Mouse (Mus musculus): ENCODE results near the gene Fbp2.

Fbp2 gene

DNA sequence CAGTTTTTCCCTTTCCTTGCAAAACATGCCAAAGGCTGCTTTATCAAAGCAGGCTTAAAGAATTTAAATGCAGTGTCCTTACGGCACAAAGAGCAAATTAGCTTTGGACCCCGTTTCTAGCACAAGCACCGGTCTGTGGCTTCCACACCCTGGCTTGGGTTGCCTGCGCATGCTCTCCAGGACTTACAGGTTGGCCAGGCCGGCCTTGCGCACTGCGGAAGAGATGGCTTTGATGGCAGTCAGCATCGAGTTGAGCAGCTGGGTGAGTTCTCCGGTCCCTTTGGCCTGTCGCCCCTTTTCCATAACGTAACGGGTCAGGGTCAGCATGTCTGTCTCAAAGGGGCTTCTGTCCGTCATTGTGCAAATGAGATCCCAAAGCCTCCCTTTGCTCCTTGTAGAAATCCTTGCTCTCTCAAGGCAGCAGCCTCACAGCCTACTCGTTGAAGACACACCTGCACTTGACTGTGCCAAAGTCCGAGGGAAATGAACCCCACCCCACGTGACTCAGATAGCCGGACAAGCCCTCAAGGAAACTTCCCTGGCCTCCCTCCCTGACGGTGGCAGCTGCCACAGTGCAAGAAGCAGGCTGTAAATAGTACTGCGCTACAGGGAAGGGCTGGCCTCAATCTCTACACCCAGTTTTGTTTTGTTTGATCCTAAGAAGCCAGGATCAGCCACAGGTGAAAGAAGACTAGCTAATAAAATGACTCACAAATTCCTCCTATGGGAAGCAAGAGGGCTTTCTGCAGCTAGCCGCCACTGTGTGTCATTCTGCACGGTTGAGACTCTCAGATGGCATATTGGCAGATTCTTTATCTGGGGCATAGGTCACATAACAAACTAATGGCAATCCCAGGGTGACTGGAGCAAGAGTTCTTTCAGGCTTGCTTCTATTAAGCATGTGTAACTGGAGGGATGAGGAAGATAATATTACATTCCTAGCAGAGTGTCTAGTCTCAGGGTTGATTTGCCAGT is at the start of gene Fbp2:
Gene Fbp2 (minus strand): TSS at position 482 of the 975 bp plus-strand sequence.
- DNase-seq: no peak

DNA sequence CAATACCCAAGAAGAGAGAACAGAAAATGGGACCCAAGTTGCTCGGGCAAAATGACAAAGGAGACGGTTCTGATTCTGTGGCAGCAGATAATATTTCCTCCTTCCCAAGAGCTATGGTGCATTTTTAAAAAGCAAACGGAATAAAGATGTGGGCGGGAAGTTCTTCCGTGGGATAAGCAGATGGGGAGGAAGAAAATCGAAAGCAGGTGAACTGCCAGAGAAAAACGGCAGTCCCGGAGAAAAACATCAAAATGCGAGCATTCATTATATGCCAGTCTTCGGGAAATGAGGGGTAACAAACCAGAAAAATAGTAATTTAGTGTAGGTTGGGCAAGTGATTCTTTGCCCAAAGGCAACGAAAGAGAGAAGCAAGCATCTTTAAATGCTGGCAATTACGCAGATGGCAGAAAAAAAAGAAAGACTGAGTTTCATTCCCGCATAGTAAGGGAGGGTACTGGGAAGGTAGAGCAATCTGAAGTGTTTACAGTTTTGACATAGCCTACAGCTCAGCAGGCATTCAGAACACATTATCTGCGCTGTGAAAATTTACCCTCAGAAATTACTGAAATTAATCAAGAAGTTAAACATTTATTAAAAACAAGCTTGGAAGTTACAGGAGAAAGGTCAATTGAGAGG is 49.4 kb upstream of the Fbp2 start:
- DNase-seq: no peak

DNA sequence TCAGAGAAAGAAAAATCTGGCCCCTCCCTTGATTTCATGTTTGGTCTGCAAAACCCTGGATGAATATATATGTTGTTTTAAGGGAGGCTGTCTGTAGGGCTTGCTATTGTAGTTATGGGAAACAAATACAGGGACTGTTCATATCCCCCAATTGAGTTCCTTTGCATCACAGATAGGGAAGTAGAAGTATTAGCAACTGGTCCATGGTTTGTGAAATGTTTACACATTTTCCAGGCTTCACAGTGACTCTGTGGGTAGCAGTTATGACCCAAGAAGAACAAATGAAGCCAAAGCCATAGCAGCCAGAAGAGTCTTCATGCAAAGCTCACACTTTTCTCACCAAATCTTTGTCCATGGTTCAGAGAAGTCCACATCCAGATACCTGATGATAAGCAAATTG is 42.9 kb upstream of the Fbp2 start:
- no peak for DNase-seq

DNA sequence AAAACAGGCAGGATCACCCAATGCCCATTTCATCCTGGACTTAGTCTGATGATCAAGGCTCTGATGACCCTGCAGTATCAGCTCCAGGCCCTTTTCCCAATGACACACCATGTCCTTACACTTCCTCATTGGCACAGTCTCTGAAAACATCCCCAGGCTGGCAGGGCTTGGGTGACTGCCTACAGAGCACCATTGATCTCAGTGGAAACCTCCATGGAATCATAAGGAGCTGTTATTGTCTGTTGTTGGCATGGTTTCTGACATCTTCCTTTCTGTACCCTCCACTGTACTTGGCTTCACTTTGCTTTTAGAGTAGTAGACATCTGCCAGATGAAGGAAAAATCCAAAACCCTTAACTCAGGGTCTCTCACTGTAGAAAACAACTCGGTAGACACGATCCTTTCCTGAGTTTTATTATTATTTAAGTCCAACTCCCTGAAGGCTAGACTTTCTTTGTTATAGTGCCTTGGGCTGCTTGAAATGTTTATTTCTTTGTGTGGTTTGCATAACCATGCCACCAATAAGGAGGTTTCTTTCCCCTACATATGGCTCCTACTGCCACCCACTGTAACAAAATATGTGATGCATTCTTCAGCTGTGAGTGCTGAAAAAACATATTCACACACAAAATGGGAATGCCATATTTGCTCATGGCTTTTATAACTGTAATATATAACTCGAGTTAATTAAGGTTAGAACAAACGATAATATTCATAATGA is 39.9 kb upstream of the Fbp2 start:
- peak; percentile 15 for DNase-seq

DNA sequence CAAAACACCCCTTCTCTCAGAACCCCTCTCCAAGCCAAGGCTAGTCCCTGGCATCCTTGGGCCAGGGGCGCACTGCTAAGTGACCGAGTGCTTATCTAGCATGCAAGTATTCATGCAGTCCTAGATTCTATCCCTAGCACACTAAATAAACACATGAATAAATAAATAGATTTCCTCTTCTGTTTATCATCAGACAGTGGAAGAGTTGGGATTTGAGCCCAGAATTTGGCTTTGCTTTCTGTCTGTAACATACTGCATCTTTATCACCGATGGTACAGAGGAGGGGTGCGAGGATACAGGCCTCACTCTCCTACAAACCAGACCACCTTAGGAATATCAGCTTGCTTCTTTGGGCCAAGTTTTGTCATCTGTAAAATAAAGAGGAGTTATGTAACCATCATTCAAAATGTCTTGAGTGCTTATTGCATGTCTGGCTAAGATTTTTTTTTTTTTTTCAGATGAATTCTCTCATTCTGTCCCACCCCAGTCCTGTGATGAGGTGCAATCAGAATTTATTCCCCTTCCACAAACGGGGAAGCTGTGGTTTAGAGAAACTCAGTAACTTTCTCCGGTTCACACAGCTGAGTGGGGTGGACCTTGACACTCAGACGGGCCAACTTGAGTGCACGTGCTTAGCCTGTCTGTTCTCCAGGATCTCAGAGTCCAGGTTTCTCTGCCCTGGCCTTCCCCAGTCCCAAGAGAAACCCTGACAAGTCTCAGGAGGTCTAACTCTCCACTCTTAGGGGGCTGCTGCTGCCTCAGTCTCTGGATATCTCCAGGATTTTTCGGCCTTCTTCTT is 35.0 kb upstream of the Fbp2 start:
- DNase-seq: no peak

DNA sequence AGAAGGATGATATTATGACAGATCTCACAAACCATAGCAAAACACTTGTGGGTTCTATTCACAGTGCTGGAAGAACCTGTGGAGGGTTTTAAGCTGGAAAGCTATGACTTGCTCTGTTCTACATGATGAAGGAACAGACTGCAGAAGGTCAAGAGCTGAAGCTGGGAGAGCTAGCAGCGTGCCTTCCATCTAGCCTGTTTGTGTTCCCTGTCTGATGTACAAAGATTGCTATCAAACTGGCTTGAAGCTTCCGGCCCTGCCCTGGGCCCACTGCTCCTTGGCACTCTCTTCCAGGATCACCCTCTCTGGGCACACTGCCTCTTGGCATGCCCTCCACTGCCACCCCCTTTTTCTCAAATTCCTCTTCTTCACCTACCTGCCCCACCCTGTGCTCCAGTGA is 31.1 kb upstream of the Fbp2 start:
- DNase-seq: no peak

DNA sequence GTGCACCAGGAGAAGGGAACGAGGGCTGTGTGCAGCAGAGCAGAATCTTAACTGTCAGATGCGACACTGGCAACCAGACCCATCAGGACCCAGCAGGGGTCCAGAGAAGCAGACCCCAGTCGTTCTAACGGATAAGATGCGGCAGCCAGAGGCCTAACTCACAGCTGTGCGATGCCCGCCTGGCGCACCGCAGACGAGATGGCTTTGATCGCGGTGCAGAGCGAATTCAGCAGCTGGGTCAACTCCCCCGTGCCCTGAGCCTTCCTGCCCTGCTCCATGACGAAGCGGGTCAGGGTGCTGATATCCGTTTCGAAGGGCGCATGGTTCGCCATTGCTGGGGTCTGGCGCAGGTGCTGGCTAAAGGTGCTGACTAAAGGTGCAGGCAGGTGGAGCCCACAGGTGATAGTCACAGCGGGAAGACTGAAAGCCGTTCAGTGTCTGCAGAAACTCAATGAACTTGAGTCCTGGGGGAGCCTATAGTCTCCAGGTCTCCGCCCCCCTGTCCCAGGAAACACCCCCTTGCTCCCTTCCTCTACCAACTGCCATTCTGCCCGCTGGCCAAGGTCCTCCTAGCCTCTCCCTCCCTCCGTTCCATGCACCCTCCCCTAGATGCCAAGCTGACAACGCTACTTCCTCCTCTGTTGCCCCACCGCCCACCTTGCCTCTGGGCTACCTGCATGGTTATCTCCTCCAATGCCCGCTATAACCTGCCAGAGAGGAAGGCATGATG is 29.7 kb upstream of the Fbp2 start, which contains the start of gene Fbp1:
Gene Fbp1 (minus strand): TSS at position 571 of the 730 bp plus-strand sequence.
- no peak for DNase-seq

DNA sequence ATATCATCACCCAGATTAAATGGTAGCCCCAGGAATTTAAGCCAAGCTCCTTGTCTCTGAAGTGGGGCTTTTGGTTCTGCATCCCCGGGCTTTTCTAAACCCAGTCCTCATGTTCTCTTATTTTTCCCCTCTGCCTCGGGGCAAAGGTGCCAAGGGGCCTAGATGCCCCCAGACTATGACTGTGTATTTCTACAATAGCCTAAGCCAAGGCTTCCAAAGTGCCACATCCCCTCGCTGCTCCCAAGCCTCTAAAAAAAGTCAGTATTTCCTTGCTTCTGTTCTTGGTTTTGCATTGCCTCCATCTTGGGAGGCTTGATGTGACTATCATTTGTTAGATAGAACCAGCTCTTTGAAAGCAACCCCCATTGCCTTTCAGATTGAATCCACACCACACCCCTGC is 26.3 kb upstream of the Fbp2 start:
- DNase-seq: no peak

DNA sequence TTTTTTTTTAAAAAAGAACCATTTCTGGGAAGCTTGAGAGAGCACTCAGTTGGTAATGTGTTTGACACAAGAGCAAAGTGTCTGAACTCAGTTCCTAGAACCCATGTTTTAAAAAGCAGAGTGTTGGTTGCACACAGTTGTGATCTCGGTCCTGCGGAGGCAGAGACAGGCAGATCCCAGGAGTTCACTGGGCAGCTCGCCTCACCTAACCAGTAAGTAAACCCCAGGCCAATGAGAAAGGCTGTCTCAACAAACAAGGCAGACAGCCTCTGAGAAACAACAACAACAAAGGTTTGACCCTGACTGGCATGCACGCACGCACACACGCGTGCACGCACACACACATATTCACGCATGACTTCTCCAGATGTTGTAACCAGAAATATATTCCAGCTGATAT is 25.7 kb upstream of the Fbp2 start:
- no peak for DNase-seq

DNA sequence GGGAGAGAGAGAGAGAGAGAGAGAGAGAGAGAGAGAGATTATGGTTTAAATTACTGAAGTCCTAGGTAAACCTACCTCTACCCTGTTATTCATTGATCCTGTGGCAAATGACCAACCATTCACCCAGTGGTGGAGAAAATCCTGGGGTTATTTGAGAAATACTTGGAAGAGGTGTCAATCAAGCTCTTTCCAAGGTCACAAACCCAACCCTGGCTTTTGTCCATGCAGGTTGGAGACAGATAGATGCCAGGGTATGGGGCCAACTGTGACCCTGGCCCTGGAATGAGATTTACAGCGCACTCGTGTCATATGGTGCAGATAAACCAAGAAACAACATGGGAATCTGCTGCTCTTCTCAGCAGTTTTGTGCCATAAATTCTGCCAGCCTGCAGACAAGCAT is 25.2 kb upstream of the Fbp2 start:
- DNase-seq: no peak

DNA sequence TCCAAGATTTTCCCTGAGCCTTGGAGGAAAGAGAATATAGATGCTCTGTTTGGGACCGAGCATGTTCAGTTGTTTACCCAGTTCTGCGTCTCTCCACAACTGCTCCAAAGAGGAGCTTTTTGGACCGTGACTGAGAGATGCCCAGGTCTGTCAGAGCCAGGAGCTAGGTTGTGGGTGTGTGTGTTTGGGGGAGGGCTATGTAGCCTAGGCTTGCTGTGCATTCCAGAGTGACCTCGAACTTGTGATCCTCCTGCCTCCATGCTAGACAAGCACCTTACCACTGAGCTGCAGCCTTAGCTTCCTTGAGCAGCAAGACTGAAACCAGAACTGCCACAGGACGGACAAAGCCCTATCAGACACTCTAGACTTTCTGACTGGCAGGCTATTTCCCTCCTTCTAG is 24.6 kb upstream of the Fbp2 start:
- DNase-seq: no peak

DNA sequence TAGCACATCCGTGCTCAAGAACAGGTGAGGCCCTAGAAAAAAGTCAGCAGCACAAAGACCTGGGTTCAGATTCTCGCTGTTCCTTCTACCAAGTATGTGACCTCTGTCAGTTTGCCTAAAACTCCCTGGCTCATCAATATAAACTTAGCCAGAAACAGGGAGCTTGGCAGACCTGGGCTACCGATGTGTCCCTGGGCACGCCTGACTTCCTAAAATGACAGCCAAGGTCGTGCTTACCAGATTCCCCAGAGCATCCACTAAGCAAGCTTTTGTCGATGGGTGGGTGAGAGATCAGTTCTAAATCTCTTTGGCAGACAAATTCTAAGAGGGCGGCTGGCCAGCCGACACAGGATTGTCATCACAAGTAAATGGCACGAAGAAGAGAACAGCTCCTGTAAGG is 23.1 kb upstream of the Fbp2 start:
- no peak for DNase-seq

DNA sequence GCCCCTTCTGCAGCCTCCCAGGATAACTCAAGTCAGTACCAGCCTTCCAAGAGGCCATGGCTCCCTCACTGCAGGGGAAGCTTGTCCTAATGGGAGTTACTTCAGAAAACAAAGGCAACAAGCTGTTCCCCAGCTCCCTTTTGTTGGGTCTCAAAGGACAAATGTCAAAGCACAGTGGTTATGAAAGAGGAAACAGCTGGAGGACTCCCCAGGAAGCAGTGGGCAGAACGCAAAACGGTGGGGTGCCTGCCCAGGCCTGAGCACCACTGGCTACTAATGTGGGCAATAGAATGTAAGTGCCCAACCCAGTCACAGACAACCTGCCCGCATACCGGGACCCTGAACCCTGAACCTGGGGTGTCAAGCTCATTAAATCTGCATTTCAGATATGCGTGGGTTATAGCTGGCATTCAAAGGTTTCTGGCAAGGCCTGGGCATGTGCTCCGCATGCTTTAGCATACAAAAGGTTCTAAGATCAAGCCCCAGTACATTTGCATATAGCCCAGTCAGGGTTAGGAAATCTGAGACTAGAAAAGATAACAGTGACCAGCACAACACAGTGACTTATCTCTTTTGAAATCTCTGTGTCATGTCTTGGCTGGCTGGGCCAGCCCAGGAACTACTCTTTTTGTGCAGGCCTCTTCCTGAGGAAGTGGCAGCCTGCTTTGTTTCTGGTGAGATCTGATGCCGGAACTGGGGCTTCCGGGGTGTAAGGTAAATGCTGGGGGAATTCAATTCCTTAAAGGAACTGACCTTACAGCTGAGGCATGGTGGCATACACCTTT is 21.8 kb upstream of the Fbp2 start:
- DNase-seq: no peak

DNA sequence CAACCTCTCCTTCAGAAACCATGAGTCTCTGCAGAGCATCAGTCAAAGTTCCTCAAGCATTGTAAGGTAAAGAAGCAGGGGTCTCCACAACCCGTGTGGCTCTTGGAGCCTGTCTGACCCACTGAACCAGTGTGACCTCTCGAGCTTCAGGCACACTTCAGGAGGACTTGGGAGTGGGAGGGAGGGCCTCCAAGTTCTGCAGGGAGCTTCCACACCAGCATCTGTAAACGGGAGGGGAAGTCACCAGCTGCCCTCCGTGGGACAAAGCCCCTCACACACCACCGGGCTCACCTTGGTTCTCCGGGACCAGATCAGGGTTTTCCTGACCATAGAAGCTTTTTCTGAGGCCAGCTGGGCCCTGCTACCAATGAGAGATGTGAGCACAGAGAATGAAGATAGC is 21.2 kb upstream of the Fbp2 start:
- no peak for DNase-seq

DNA sequence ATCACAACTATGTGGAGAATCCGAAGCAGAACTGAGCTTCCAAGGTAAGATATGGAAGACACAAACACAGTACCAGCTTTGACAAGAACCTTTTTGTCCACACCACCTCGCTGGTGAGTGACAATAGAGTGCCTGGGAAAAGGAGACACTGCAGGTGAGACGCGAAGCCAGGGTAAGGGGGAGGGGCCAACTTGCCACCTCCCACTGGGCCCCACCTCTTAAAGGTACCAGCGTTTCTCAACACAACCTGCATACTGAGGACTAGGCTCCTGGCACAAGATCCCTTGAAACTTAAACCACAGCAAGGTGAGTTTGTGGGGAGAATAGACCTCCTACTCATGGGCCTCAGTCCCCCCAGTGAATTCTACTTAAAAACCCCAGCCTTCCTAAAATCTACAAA is 19.0 kb upstream of the Fbp2 start:
- DNase-seq: no peak

DNA sequence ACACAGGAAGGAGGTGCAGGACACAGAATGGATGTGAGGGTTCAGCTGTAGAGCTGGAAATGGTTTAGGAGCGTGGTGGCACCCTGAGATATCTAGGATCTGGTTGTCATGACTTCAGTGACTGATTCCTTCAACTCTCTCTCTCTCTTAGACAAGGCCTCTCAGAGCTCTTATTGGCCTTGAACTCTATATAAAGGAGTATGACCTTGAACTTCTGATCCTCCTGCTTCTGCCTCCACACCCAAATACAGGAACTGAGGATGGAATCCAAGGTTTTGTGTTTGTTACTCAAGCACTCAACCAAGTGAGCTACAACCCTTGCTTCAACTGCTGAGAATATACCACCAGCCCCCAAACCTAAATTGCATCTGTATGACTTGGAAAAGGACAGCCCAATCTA is 17.9 kb upstream of the Fbp2 start:
- no peak for DNase-seq

DNA sequence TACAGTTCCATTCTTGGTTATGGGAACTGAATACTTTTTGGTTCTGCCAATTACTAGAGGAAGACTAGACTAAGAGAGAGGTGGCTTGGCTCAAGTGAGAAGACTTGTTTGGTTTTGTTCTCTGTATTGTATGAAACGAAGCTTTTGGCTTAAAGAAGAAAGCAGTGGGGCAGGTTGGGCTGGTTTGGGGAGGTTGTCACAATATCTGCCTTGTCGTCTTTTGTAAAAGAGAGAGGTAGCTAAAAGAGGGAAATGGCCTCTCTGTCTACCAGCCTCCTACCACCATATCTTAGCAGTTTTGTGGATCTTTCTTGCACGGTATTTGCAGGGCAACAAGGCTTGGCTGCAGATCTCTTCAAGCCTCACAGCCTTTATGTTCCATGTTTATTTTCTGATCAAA is 14.0 kb upstream of the Fbp2 start:
- DNase-seq: no peak

DNA sequence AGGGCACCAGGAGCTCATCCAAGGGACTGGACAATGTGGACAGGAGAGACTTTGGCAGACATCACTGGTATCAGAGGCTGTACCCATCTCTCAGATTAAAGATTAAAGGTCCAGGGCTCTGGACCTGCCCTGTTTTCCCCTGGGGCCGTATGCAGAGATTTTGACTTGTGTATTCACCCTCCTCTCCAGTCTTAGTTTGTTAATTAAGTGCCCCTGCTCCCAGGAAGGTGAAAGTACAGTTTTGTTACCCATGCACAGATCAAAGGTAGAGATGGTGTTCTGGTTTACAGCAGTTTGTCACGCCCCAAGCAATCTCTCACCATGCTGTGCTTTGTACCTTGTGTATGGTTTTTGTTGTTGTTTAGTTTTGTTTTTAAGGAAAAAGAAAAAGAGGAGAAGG is 12.4 kb upstream of the Fbp2 start:
- no peak for DNase-seq

DNA sequence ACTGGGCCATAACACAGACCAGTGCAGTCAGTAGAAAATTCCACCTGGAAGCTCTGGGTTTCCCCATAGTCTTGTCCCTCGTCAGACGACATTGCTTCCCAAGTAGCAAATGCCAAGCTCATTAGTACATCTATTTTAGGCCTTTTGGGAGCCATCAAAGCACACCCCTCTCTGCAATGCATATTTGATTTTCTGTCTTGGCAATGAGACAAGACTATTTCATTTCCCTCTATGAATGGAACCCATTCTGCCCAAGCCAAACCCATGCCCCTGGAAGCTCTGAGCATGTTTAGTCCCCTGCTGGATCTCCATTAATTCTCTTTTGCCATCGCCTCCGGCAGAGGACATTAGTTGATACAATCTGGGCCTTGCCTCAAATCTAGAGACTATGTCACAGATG is 8.6 kb upstream of the Fbp2 start:
- DNase-seq: peak; percentile 3

DNA sequence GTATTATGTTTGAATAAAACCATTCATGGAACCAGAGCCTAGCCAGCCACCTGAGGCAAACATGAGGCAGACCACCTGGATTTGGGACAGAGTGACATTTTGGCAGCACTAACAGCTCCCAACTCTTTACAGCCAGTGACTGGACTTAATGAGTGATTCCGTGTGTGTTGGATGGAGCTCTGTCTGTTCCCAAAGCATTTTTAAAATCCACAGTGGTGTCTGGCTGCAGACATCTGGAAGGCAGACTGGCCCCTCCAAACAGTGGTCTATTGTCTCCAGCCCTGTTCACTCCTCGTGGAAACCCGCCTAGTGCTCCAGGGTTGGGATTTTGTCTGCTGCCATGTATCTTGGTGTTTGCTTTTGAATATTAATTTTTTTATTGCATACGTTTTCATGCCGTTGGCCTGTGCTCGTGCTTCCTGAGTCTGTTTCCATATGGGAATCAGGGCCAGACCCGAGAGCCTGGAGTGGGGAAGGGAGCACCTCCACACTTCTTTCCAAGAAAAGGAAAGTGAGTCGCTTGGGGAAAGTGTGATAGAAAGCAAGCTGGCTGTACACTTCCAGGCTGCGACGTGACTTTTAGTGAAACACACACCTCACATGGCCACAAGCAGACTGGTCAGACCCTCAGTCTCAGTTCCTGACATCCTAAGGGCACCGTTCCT is 7.6 kb upstream of the Fbp2 start:
- DNase-seq: no peak

DNA sequence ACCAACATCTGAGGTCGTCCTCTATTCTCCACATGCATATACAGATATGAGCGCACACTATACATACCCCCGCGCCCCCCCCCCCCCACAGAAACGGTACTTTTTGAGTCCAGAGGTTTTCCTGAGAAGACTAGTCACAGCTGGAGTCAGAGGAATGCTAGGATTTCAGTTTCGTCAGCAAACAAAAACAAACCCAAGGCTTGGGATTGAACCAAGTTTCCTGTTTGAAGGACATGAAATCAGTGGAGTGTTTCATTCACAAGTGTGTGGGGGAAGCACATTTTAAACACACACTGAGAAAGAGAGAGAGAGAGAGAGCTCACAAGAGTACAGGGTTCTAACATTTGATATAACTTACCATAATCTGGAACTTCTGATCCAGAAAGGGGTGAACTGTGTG is 5.5 kb upstream of the Fbp2 start:
- DNase-seq: no peak
